Mouse (Mus musculus) CH12.LX (cell line): ENCODE measurements around the gene Rab44. TPM values are rescaled to one million over a fixed set of nuclear protein-coding genes. Genes with fewer than 3 reads are reported as not detected.

Source experiments
- DNase-seq: peaks from one replicate; pipeline ENCODE4 v3.0.0-alpha.2; 2013; ENCODE audit errors: extremely low read depth
- H3K27ac ChIP-seq: 2 replicates; pipeline ENCODE4 v1.5.1; 2012; ENCODE audit warnings: low read depth, mild to moderate bottlenecking, control low read depth, moderate library complexity; ENCODE audit not compliant: insufficient read depth
- H3K27me3 ChIP-seq: replicated peaks from 2 replicates; pipeline ENCODE3; 2012; ENCODE audit warnings: inconsistent platforms
- H3K36me3 ChIP-seq, 2 experiments: replicated peaks in 1 of 2; 2 replicates each; pipeline versions ENCODE3 to v1.6.1; 2012; ENCODE audit warnings: inconsistent platforms in 1 of 2, low read length in 1 of 2, mild to moderate bottlenecking in 1 of 2, mixed read lengths in 1 of 2, moderate library complexity in 1 of 2; ENCODE audit not compliant: control insufficient read depth in 1 of 2, insufficient read depth in 1 of 2
- H3K4me1 ChIP-seq, 2 experiments: 2 replicates each; pipeline ENCODE4 v1.6.1; 2012; ENCODE audit warnings: inconsistent platforms in 1 of 2, moderate library complexity in 1 of 2; ENCODE audit not compliant: insufficient read depth in 2 of 2, control insufficient read depth in 1 of 2
- H3K4me2 ChIP-seq: 2 replicates; pipeline ENCODE4 v1.6.1; 2012; ENCODE audit warnings: low read depth, mild to moderate bottlenecking, control low read depth; ENCODE audit not compliant: poor library complexity, insufficient read depth, severe bottlenecking
- H3K4me3 ChIP-seq, 3 experiments: fragments of 150-350 bp in 1 of 3; sonication (generic) in 1 of 3; replicated peaks in 1 of 3; 2 replicates each; pipeline versions ENCODE3 to v1.5.1; 2011 to 2012; ENCODE audit warnings: low read depth in 2 of 3, low read length in 2 of 3, mild to moderate bottlenecking in 2 of 3, moderate library complexity in 2 of 3, control low read depth in 1 of 3, improper control_type of control experiment in 1 of 3, inconsistent platforms in 1 of 3, mixed read lengths in 1 of 3; ENCODE audit not compliant: poor library complexity in 1 of 3
- H3K79me2 ChIP-seq: replicated peaks from 2 replicates; pipeline ENCODE4 v1.6.1; 2012; ENCODE audit warnings: mild to moderate bottlenecking, moderate library complexity; ENCODE audit not compliant: control insufficient read depth, poor library complexity, insufficient read depth, severe bottlenecking; ENCODE audit errors: extremely low read depth
- H3K9ac ChIP-seq: 2 replicates; pipeline ENCODE4 v1.6.1; 2012; ENCODE audit warnings: low read depth, mild to moderate bottlenecking, control low read depth, moderate library complexity; ENCODE audit not compliant: insufficient read depth
- H3K9me3 ChIP-seq: replicated peaks from 2 replicates; pipeline ENCODE3; 2012; ENCODE audit warnings: low read length, inconsistent platforms, mixed read lengths
- BHLHE40 ChIP-seq: IDR thresholded peaks from 2 replicates; pipeline ENCODE4 v1.6.1; 2011; ENCODE audit warnings: mild to moderate bottlenecking, low read depth, low read length, improper control_type of control experiment
- CHD2 ChIP-seq: IDR thresholded peaks from 2 replicates; pipeline ENCODE4 v1.6.1; 2011; ENCODE audit warnings: low read length, improper control_type of control experiment
- CTCF ChIP-seq, 2 experiments: IDR thresholded peaks in 1 of 2; conservative IDR thresholded peaks in 1 of 2; 2 replicates each; pipeline ENCODE4 v1.5.1; 2011 to 2012; ENCODE audit warnings: low read depth in 2 of 2, low read length in 2 of 2, improper control_type of control experiment in 1 of 2, inconsistent platforms in 1 of 2, mild to moderate bottlenecking in 1 of 2, moderate library complexity in 1 of 2
- E2F4 ChIP-seq: IDR thresholded peaks from 2 replicates; pipeline ENCODE4 v1.6.1; 2011; ENCODE audit warnings: low read depth, low read length, improper control_type of control experiment; ENCODE audit not compliant: insufficient replicate concordance
- ETS1 ChIP-seq: conservative IDR thresholded peaks from 2 replicates; pipeline ENCODE4 v1.6.1; 2012; ENCODE audit warnings: low read depth, mild to moderate bottlenecking, inconsistent platforms, low read length, improper control_type of control experiment, moderate library complexity
- GABPA ChIP-seq: IDR thresholded peaks from 2 replicates; pipeline ENCODE4 v1.6.1; 2012; ENCODE audit warnings: low read depth, low read length, improper control_type of control experiment, inconsistent platforms; ENCODE audit not compliant: insufficient replicate concordance
- HCFC1 ChIP-seq: IDR thresholded peaks from 2 replicates; pipeline ENCODE4 v1.6.1; 2012; ENCODE audit warnings: low read depth, mild to moderate bottlenecking, inconsistent platforms, low read length, improper control_type of control experiment
- IRF4 ChIP-seq: IDR thresholded peaks from 2 replicates; pipeline ENCODE4 v1.6.1; 2014; ENCODE audit warnings: low read depth, mild to moderate bottlenecking, inconsistent platforms, low read length, improper control_type of control experiment
- MAX ChIP-seq: IDR thresholded peaks from 2 replicates; pipeline ENCODE4 v1.6.1; 2011; ENCODE audit warnings: low read length, improper control_type of control experiment
- MAZ ChIP-seq: IDR thresholded peaks from 2 replicates; pipeline ENCODE4 v1.6.1; 2012; ENCODE audit warnings: low read depth, mild to moderate bottlenecking, inconsistent platforms, low read length, improper control_type of control experiment, moderate library complexity
- MEF2A ChIP-seq: IDR thresholded peaks from 2 replicates; pipeline ENCODE4 v1.6.1; 2014; ENCODE audit warnings: low read depth, mild to moderate bottlenecking, inconsistent platforms, low read length, improper control_type of control experiment, borderline replicate concordance
- MYC ChIP-seq: IDR thresholded peaks from 2 replicates; pipeline ENCODE4 v1.6.1; 2011; ENCODE audit warnings: low read depth, mild to moderate bottlenecking, improper control_type of control experiment, low read length
- NELFE ChIP-seq: IDR thresholded peaks from 2 replicates; pipeline ENCODE4 v1.6.1; 2011; ENCODE audit warnings: low read depth, low read length, improper control_type of control experiment
- NRF1 ChIP-seq: IDR thresholded peaks from 2 replicates; pipeline ENCODE4 v1.6.1; 2014; ENCODE audit warnings: low read depth, mild to moderate bottlenecking, inconsistent platforms, low read length, improper control_type of control experiment, moderate library complexity
- PAX5 ChIP-seq: IDR thresholded peaks from 2 replicates; pipeline ENCODE4 v1.6.1; 2012; ENCODE audit warnings: low read length, inconsistent platforms, mixed read lengths
- POLR2AphosphoS2 ChIP-seq: IDR thresholded peaks from 2 replicates; pipeline ENCODE4 v1.6.1; 2011; ENCODE audit warnings: low read depth, low read length, improper control_type of control experiment
- RCOR1 ChIP-seq: conservative IDR thresholded peaks from 2 replicates; pipeline ENCODE4 v1.6.1; 2012; ENCODE audit warnings: low read depth, mild to moderate bottlenecking, inconsistent platforms, low read length, improper control_type of control experiment
- SIN3A ChIP-seq: IDR thresholded peaks from 2 replicates; pipeline ENCODE4 v1.6.1; 2012; ENCODE audit warnings: low read length, improper control_type of control experiment, inconsistent platforms
- TBP ChIP-seq: conservative IDR thresholded peaks from 2 replicates; pipeline ENCODE4 v1.6.1; 2011; ENCODE audit warnings: low read depth, low read length, improper control_type of control experiment
- TCF12 ChIP-seq: IDR thresholded peaks from 2 replicates; pipeline ENCODE4 v1.6.1; 2014; ENCODE audit warnings: low read depth, mild to moderate bottlenecking, inconsistent platforms, low read length, improper control_type of control experiment
- UBTF ChIP-seq: IDR thresholded peaks from 2 replicates; pipeline ENCODE4 v1.6.1; 2012; ENCODE audit warnings: low read depth, mild to moderate bottlenecking, inconsistent platforms, low read length, improper control_type of control experiment, moderate library complexity
- USF1 ChIP-seq: IDR thresholded peaks from 2 replicates; pipeline ENCODE4 v1.6.1; 2014; ENCODE audit warnings: low read depth, mild to moderate bottlenecking, inconsistent platforms, low read length, improper control_type of control experiment
- USF2 ChIP-seq: conservative IDR thresholded peaks from 2 replicates; pipeline ENCODE4 v1.6.1; 2011; ENCODE audit warnings: low read depth, low read length, improper control_type of control experiment
- ZC3H11A ChIP-seq: IDR thresholded peaks from 2 replicates; pipeline ENCODE4 v1.6.1; 2012; ENCODE audit warnings: low read depth, mild to moderate bottlenecking, inconsistent platforms, low read length, improper control_type of control experiment
- ZKSCAN1 ChIP-seq: IDR thresholded peaks from 2 replicates; pipeline ENCODE4 v1.6.1; 2012; ENCODE audit warnings: low read depth, inconsistent platforms, low read length, improper control_type of control experiment, borderline replicate concordance
- ZMIZ1 ChIP-seq: IDR thresholded peaks from 2 replicates; pipeline ENCODE4 v1.6.1; 2012; ENCODE audit warnings: low read depth, mild to moderate bottlenecking, inconsistent platforms, low read length, improper control_type of control experiment
- ZNF384 ChIP-seq: IDR thresholded peaks from 2 replicates; pipeline ENCODE4 v1.6.1; 2012; ENCODE audit warnings: low read depth, low read length, improper control_type of control experiment, inconsistent platforms
- dilution Hi-C: fragments of 300-500 bp; cut with MboI; formaldehyde crosslinking; loops from 2 replicates; pipeline ENCODE4 v1.14.3; 2020; ENCODE audit warnings: low sequenced_read_pairs; ENCODE audit not compliant: extremely low pct_unique_long_range_greater_than_20kb, extremely low pct_ligation_motif_present
- in situ Hi-C: fragments of 300-500 bp; cut with MboI; formaldehyde crosslinking; loops from 3 replicates; pipeline ENCODE4 v1.14.3; 2019; ENCODE audit warnings: low sequenced_read_pairs, low pct_ligation_motif_present, low pct_unique_long_range_greater_than_20kb, mixed read lengths
- polyA plus RNA-seq: library from polyadenylated mRNA; unstranded; fragments of >175 nt; gene quantifications from 2 replicates; pipeline ENCODE4 v1.2.1, GENCODE M21; 2012; ENCODE audit warnings: low read depth; ENCODE audit not compliant: insufficient read length
- total RNA-seq, 2 experiments: library from RNA; depleted of rRNA; stranded (reverse); fragments of 300-350 nt in 1 of 2; fragments of >200 nt in 1 of 2; gene quantifications; 2 replicates each; pipeline ENCODE4 v1.2.3; 2012 to 2014

The Rab44 gene
- total and polyA plus RNA-seq, 3 experiments: 0.30 to 0.34 TPM; not detected in 1

DNA sequence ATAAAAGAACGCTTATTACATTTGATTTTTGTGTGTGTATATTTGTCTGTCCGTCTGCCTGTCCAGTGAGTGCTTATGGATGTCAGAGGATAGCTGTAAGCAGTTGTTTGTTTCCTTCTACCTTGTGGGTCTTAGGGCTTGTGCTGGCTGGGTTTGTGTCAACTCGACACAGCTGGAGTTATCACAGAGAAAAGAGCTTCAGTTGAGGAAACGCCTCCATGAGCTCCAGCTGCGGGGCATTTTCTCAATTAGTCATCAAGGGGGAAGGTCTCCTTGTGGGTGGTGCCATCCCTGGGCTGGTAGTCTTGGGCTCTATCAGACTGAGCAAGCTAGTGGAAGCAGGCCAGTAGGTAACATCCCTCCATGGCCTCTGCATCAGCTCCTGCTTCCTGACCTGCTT is 46.1 kb upstream of the Rab44 start (continued):
- TF ChIP-seq SIN3A (peak; percentile 75), USF2 (no peak), NRF1 (no peak), ETS1 (peak; percentile 55), MYC (no peak), ZNF384 (no peak), CHD2 (no peak), ZC3H11A (no peak), GABPA (no peak)

GRCm38 (mm10) chr17:29069063-29069462 is 44.9 kb upstream of the Rab44 start:
- dilution Hi-C loops (no loop called here), in situ Hi-C loops (no loop called here)
- H3K9ac ChIP-seq: 0 out of 2 replicates have a peak overlapping the region, but pooled peaks have one; percentile 23
- H3K4me2 ChIP-seq: no peak overlapping the region
- H3K9me3 ChIP-seq: no peaks in the 10 kb centered on the region
- H3K4me1 ChIP-seq: peaks cover 43 to 95% of the 10 kb centered on the region in 2 experiments
- no peak for DNase-seq
- no peak overlapping the region for H3K4me3 ChIP-seq
- no peak for TF ChIP-seq CHD2
- TF ChIP-seq ZKSCAN1: no peak
- no peak for TF ChIP-seq MEF2A
- no peak for TF ChIP-seq E2F4
- TF ChIP-seq RCOR1: no peak
- TF ChIP-seq IRF4: no peak
- no peak for TF ChIP-seq UBTF
- no peak for TF ChIP-seq MYC
- TF ChIP-seq HCFC1: no peak
- no peak for TF ChIP-seq ZMIZ1
- no peak for TF ChIP-seq TBP
- no peak for TF ChIP-seq BHLHE40
- no peak for TF ChIP-seq PAX5
- no peak for TF ChIP-seq NRF1
- H3K27me3 ChIP-seq: no peaks in the 10 kb centered on the region
- peaks cover 0 to 13% of the 10 kb centered on the region in 2 experiments for H3K36me3 ChIP-seq
- no peaks in the 10 kb centered on the region for H3K79me2 ChIP-seq
- peak overlapping the region; percentile 4; the same call in 1 of the 2 replicates for H3K27ac ChIP-seq

DNA sequence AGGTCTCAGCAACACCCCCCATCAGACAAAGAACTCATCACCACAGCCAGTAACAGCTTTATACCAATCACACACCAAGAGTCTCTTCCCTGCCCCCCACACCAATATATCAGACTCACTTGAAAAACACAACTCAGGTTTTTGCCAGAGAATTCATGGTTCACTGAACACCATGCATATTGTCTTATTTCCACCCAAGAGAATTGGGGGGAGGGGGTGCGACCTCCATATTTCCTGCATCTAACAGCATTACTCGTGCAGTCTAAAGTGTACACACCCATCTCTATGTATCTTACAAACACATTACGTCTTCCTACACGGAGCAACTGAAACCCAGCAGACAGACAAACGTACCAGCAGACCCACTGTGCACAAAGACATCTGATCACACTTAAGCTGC is 42.1 kb upstream of the Rab44 start:
- in situ Hi-C loops: no loop called here

More for the DNA sequence above, 42.1 kb upstream of the Rab44 start:
- Histone ChIP-seq H3K4me3 (peak overlapping the region in 2 of 3 experiments; percentile 3 to 13), H3K27me3 (no peaks in the 10 kb centered on the region), H3K4me2 (peak overlapping the region; percentile 39), H3K36me3 (peaks cover 0 to 23% of the 10 kb centered on the region in 2 experiments), H3K9ac (peak overlapping the region; percentile 42), H3K4me1 (peaks cover 39 to 90% of the 10 kb centered on the region in 2 experiments), H3K9me3 (no peaks in the 10 kb centered on the region), H3K79me2 (no peaks in the 10 kb centered on the region), H3K27ac (peak overlapping the region; percentile 76)
- DNase-seq: no peak
- dilution Hi-C loops: no loop called here
- TF ChIP-seq E2F4: no peak
- no peak for TF ChIP-seq CTCF (conservative IDR thresholded peaks at IDR 0.05 in 1 of 2, IDR thresholded peaks at IDR 0.05 in 1 of 2; ENCODE audit: low read depth in 2 of 2, low read length in 2 of 2)
- TF ChIP-seq POLR2AphosphoS2: no peak
- TF ChIP-seq CHD2: no peak; the same call in 1 of the 2 replicates
- no peak; the same call in 1 of the 2 replicates for TF ChIP-seq NELFE
- no peak for TF ChIP-seq MAZ
- 0 out of 2 replicates have a peak, but pooled peaks have one; percentile 10 for TF ChIP-seq TCF12
- no peak for TF ChIP-seq ZC3H11A
- peak; percentile 46; the same call in 1 of the 2 replicates for TF ChIP-seq MYC
- peak; percentile 46; the same call in 1 of the 2 replicates for TF ChIP-seq ZKSCAN1
- no peak for TF ChIP-seq UBTF
- TF ChIP-seq MAX: no peak
- no peak for TF ChIP-seq TBP
- no peak for TF ChIP-seq ZNF384
- no peak for TF ChIP-seq USF1
- peak; percentile 59; the same call in 1 of the 2 replicates for TF ChIP-seq BHLHE40
